Mouse (Mus musculus) gastrocnemius, adult 8-10 months (tissue): Measurements from ENCODE around the gene Hmox1. TPM values are rescaled to one million over a fixed set of nuclear protein-coding genes. Genes with fewer than 3 reads are reported as not detected.

Experiments used
- DNase-seq, 2 experiments: peaks; one replicate each; pipeline ENCODE4 v3.0.0; 2022; ENCODE audit warnings: low spot score in 2 of 2
- total RNA-seq, 4 experiments: library from RNA; stranded (reverse); gene quantifications; 2 replicates each; pipeline ENCODE4 v1.2.4; 2022

Hmox1 gene
- 1 to 10 TPM; 3.3 to 9.5 (median 4.2) TPM for total RNA-seq

DNA sequence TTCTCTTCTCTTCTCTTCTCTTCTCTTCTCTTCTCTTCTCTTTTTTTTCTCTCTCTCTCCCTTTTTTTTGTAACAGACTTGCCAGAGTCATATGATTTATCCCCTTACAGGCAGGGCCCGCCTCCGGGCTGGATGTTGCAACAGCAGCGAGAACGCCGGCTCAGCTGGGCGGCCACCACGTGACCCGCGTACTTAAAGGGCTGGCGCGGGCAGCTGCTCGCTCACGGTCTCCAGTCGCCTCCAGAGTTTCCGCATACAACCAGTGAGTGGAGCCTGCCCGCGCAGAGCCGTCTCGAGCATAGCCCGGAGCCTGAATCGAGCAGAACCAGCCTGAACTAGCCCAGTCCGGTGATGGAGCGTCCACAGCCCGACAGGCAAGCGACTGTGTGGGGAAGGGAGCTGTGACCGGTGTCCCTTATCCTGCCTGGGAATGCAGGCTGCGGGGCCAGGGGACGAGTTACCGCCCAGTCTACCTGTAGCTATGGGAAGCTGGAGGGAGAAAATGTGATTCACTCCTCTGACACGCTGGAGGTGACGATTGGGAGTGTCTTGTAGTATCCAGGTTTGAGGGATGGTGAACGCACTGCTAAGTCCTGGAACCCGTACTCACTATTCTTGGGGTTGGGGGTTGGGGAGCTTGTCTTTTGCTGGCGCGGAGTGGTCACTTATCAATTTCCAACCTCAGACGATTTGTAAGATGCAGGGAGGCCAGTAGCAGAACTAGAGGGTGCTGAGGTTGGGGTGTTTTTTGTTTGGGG, at the start of gene Hmox1:
Hmox1 (plus strand) TSS at position 223 of the 758 bp plus-strand sequence.
- peak; percentile 89 to 93 for DNase-seq

DNA sequence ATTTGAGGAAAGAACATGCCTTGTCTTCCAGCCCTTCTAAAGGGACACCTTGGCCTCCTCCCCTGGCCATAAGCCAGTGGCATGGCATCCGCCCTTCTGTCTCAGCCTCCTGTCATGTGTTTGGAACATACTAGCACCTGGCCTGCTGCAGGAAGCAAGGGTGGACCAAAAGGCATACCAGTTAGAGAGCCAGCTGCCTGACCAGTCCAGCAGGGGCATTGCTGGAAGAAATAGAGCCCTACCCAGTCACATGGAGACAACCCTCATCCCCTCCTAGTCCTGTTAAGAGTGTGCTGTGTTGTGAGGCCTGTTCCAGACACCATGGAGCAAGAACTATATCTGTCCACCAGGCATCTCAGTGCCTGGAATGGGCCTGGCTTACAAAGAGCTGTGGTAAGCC, 47.1 kb upstream of the Hmox1 start:
- peak in 1 of 2 experiments; percentile 44 for DNase-seq

DNA sequence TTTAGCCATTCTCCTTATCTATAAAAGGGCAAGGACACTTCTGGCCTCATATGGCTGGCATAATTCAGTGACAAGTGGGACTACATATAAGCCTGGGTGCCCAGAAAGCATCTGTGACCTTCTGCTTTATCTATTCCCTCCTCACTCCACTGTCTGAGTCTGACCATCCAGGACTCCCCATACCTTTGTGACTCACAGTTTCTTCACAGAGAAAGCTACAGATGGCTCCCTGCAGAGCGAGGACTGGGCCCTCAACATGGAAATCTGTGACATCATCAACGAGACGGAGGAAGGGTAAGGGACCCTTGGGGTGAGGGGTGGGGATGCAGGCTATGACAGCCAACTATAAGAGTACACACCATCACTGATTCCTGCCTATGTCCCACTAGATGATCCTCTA, 45.6 kb upstream of the Hmox1 start:
- no peak for DNase-seq

DNA sequence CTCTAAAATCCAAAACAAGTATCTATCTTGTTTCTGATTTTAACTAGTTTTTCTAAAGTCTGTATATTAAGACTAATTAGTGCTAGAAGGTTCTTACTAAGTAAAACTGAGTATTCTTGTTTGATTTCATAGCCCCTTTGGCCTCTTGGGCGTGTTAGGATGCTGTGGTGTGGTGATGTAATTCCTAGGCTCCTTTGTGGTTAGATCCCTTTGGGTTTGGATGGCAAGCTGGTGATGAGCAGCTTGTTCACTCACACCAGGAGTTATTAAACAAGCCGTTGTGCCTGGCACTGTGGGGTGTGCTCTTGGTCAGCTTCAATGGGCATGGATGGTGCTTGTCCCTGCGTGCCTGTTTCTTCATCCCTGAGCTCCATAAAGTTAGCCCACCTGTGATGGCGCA, 40.1 kb upstream of the Hmox1 start:
- no peak for DNase-seq

DNA sequence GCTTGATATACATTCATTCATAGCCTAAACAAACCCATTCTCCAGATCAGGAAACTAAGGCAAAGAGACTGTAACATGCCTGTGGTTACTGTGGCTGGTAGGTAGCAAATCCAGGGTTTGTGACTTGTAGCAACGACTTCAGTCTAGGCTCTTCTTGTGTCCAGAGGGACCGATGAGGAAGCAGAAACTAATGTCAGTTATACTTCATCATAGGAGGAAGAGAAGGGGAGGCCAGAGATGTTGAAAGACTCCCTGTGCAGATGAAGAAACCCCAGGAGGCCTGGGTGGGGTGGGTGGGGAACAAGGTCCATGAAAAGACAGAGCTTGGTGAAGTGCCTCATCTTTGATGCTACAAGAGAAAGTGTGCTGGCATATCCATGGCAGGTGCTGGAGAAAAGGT, 37.7 kb upstream of the Hmox1 start:
- no peak for DNase-seq

DNA sequence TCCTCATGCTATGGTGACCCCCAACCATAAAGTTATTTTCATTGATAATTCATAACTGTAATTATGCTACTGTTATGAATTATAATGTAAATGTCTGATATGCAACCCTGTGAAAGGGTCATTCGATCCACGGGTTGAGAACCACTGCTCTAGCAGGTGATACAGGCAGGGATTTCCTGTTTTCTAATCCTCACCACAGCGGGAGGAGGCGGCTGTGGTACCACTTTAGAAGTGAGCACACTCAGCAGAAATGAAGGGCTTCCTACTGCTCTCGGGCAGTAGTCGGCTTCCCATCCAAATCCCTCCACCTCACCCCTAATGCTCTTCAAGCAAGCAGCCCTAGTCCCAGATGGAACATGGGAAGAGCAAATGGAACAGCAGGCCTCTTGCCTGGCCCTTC, 33.4 kb upstream of the Hmox1 start:
- no peak for DNase-seq

DNA sequence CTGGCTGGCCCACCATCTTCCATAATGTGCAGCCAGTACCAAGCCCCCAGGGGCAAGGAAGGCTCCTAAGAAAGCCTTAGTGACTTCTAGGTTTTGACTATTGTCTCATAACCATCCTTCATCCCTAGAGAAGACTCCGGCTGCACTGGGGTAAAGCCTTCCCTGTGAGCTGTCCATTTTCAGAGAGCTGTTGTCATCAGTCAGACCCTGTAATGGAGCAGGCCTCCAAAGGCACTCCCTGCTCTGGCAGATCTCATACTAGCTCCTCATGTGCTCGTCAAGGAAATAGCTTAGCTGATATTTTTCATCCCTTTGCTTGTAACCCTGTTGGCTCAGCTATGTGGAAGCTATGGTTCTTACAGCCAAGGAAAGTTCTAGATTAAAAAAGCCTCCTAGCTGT, 32.6 kb upstream of the Hmox1 start:
- DNase-seq = no peak

DNA sequence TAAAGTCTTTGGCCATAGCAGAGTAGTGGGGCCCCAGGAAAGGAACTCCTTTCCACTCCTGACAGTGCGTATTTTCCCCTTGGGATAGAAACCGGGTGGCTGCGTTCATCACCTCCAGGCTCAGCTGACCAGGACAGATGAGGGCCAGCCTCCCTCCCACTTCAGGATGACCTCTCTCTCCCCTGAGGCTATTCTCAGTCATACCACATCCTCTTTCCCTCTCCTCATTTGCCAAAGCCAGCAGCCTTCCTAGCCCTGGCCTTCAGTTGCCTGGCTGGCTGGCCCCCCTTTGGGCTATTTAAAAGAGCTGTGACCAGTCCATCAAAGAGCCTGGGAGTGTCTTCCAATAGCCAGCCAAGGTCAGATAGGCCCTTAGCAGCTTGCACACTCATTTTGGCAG, 30.1 kb upstream of the Hmox1 start:
- DNase-seq = peak; percentile 35 to 72

DNA sequence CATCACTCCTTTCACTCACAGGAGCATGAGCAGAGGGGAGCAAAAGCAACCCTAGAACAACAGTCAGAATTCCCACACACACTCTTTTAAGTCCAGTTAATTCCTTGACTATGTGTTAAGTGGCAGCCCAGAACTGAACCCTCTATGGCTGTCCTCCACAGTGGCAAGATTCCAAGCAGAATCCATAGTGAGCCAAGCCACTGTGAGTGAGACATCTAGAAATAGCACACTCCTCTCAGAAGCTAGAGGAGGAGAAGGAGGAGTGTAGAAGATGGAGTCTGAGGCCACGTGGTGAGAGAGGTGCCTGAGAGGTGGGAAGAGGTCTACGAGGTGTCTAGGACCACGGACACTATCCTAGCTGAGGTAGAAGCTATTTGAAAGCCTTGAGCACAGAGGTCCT, 28.6 kb upstream of the Hmox1 start:
- peak in 1 of 2 experiments; percentile 17 for DNase-seq

DNA sequence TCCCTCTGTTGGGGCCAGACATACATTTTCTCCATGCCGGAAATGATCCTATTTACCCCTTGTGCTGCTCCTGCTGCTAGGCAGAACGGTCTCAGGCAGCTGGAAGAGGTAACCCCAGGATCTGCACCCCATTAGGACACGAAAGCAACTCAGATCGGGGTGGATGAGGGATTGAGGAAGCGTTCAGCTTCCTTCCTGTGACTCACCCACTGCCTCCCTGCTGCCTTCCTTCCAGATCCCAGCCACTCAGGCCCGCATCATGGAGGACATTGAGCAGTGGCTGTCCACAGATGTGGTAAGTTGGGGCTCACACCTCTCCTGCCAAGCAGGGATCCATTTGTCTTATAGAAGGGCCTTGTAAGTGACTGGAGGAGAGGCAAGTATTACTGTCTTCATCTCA, 26.1 kb upstream of the Hmox1 start:
- DNase-seq = no peak

DNA sequence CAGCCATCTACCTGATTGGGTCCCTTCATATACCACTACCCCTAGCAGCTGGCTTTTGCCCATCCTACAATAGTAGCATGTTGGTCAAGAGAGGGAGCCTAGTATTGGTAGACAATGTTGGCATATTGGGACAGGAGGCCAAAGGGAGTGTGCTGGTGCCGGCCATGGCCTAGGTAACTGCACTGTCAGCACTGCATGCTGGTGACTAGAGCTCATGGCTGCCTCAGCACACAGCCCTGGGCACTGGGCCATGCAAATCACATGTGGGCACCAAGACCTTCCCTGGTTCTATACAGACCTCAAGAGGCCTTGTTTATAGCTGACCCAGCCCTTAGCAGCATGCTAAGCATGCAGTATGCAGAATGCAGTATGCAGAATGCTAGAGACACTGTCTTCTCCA, 23.1 kb upstream of the Hmox1 start:
- DNase-seq = no peak

DNA sequence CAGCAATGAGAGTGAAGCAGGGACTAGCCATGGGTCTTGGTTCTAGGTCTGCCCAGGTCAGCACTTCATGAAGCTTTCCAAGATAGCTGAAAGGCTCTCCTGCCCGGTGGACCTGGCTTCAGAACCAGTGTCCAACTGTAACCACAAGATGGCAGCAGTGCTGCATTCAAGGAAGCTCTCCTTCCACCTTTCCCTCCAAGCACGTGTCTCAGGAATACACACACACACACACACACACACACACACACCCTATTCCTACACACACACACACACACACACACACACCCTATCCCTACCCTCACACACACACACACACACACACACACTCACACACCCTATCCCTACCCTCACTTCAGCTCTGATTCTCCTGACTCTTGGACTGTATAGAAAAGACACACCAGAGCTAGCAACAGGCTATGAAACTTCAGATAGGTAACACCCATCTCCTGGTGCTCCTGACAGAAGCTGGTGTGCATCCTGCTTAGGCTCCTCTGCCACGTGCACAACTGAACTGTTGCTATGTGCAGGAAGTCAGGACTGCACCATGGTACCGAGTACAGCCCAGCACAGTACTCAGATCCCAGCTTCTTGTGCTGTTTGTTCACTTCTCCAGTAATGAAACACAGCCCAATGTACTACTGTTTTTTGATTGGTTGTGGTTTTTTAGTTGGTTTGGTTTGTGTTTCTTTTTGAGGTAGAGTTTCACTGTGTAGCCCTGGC, 21.6 kb upstream of the Hmox1 start:
- DNase-seq = peak; percentile 62 to 64

DNA sequence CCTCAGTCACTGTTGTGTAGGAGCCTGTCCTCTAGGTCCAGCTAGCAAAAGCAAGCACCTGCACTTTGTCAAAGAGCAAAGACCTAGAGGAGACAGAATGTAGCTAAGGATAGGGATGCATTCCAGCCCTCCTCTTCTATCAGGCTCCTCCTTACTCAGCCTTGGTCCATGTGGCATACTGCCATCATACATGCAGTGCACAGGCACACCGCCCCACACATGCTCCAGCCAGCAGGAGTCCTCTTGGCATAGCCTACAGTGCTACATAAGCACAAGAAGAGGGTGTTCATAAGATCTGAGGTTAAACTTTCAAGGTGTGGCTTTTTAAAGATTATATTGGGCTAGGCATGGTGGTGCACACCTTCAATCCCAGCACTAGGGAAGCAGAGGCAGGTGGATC, 18.5 kb upstream of the Hmox1 start:
- DNase-seq = no peak

DNA sequence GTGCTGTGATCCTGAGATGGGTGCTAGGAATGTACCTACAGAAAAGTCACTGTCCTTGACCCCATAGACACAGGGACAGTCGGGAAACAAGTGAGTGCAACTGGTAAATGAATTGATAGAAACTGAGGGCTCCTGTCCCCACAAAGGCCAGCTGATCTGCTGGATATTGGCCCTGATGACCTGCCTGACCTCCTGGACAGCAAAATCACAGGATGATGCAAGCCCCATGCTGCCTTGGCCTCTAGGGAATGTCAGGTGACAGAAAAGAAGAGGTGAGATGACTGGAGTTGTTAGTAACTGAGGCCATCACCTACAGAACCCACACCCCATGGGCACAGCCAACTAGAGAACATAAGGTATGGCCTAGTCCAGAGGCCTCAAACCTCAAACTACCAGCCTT, 15.2 kb upstream of the Hmox1 start:
- no peak for DNase-seq

DNA sequence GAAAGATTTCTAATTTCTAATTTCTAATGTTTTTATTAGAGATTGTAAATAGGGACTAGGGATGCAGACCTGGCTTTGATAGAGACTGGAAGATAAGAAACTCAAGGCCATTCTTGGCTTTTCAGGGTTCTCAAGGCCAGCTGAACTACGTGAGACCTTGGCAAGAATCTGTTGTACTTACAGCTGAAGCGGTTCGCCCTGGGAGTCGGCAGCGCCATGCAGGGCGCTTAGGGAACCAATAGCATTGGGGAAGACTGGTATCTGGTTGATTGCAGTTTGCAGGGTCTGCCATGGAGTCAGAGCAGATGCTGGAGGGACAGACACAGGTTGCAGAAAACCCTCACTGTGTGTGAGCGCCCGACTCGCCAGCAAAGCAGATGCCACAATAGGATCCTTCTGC, 14.6 kb upstream of the Hmox1 start:
- no peak for DNase-seq

DNA sequence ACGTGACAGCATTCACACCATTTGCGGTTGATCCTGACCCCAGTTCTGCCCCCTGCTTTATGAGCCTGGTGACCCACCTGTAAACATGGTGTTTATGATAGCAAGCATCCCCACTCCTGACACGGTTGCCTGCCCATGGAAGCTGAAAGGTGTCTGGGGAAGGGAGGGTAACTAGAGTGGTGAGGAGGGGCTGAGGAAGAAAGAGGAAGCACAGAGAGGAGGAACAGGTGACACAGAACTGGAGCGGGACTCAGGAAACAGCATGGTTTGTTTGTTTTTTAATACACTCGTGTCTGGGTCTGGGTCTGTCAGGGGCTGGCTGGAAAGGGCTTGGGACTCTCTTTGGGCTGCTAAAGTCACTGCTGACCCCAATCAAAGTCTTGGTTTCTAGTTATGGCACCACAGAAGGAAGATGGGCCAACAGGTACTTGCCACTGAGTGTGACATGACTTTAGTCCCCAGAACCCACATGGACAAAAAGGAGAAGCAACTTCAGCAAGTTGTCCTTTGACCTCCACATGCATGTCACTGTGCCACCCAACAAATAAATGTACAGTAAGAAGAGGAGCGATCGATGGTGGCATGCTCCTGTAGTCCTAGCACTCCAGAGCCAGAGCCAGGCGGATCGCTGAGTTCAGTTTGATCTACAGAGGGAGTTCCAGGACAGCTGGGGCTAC, 11.9 kb upstream of the Hmox1 start:
- no peak for DNase-seq

DNA sequence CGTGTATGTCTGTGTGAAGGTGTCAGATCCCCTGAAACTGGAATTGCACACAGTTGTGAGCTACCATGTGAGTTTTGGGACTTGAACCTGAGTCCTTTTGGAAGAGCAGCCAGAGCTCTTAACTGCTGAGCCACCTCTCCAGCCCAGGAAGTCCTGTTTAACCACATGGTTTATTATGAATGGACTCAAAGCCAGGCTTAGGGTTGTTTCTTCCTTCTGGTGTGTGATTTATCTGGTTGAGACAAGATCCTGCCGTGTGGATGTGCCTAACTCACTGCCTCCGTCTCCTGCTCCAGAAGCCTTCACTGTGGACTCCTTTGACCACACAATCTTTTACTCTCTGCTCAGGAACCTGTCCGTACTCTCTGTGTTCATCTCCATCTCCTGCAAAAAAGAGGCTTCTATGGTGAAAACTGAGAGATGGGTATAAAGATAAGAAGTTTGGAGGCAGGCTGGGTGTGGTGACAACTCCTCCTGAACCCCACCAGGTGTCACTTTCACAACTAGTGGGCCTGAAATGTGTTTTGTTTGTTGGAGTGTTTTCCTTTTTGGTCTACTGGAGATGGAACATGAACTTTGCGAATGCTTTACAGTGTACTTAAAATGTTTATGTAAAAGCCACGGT, 11.1 kb upstream of the Hmox1 start:
- no peak for DNase-seq

DNA sequence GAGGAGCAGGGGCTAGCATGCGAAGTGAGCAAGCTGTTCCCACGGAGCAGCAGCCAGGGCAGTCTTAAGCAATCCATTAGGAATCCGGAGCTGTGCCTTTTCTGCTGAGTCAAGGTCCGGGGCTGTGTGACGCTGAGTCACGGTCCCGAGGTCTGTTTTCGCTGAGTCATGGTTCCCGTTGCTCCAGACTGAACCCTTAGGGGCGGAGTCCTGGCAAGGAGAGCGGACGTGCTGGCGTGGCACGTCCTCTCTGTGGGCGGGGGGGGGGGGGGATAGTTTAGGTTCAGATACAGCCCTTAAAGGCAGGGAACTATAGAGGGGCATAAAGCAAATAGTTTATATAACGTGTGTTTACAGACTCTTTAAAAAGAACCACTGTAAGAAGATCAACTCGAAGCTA, 9.6 kb upstream of the Hmox1 start:
- DNase-seq = peak; percentile 94 to 96

DNA sequence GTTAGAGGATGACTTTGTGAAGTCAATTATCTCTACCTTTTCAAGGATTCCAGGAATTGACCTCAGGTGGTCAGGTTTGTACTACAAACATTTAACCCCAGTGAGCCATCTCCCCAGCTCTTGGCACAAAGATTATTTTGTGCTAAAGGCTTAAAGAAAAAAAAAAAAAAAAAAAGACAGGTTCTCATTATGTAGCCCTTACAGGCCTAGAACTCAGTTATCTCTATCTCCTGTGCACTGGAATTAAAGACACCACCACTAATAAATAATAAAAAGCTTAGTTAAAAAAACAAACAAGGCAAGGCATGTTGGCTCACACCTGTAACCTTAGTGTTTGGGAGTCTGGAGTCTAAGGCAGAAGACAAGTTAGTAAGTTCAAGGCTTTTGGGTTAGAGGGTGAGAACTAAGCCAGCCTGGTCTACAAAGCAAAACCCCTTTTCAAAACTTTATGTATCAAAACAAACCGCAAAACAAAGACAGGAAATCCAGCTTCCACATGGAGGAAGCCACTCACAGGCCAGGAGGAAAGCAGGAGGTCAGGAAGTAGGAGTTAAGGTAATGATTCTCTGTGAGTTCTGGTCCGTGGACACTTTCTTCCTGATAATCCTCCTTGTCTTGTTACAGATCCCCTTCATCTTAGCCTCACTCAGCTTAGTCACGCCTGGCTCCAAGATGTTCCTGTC, 8.9 kb upstream of the Hmox1 start:
- DNase-seq = no peak

DNA sequence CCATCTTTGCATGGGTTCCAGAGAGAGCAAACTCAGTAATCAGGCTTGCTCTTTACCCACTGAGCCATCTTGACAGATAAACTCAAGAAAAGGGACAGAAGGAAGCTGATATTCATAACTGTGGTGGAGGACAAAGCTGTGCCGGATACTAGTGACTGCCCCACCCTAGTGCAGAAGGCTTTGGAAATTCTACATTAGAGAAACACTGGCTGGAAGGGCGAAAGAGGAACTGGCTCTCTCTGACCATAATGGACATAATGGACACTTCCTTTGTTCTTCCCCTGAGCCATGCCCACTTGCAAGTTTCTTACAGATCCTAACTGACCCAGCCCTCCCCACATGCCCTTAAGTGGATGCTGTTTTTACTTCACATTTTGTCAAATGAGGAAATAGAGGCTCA, 7.4 kb upstream of the Hmox1 start:
- no peak for DNase-seq

DNA sequence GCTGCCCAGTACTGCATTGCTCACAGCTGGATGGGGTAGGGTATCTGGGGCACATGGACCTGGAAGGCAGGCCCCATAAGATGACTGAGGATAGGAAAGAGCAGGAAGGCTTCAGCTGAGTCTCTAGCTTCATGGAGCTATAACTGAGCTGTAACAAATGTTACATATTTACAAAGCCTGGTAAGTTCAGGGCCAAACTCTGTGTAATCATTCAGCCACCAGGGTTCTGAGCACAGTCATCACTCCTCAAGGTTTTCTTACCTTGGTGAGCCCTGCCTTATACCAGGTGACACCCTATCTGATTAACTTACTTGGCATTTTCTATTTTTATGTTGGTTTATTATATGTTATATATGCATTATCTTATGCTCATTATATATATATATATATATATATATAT, 6.3 kb upstream of the Hmox1 start:
- no peak for DNase-seq
